Mouse (Mus musculus) stomach, postnatal 0 days (tissue): ENCODE measurements at regions not wholly inside any gene's neighbourhood (a gene's known extent, or its start where the extent isn't known, plus 50 kb on each side); places are given as distances from the start of the nearest gene placed in this dataset.
A peak's percentile ranks its signal among the peaks of the same experiment; 100 is the strongest.

Source experiments
- CTCF ChIP-seq: IDR thresholded peaks from 2 replicates; pipeline ENCODE4 v1.5.1; 2016; ENCODE audit warnings: antibody characterized with exemption, low read depth, mild to moderate bottlenecking, moderate library complexity
- EP300 ChIP-seq: optimal IDR thresholded peaks from 2 replicates; pipeline ENCODE3; 2016; ENCODE audit warnings: antibody characterized with exemption

DNA sequence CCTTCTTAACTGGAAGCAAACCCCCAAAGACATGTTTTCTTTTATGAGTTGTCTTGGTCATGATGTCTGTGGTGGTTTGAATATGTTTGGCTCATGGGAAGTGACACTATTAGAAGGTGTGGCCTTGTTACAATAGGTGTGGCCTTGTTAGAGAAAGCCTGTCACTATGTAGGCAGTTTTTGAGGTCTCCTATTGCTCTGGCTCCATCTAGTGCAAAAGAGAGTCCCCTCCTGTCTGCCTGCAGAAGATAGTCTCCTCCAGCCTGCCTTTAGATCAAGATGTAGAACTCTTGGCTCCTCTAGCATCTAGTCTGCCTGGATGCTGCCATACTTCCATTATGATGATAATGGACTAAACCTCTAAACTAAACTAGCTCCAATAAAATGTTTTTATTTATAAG lies 75.8 kb downstream of the Cct8l1 start:
- TF ChIP-seq CTCF, result peak; percentile 11; the same call in 1 of the 2 replicates
- TF ChIP-seq EP300, result no peak
